Mouse (Mus musculus) left cerebral cortex, adult 11 months (tissue): Measurements from ENCODE around the gene Sall1.

Experiments used
- DNase-seq: peaks from one replicate; pipeline ENCODE4 v3.0.0; 2022; ENCODE audit warnings: low spot score

Gene Sall1

DNA sequence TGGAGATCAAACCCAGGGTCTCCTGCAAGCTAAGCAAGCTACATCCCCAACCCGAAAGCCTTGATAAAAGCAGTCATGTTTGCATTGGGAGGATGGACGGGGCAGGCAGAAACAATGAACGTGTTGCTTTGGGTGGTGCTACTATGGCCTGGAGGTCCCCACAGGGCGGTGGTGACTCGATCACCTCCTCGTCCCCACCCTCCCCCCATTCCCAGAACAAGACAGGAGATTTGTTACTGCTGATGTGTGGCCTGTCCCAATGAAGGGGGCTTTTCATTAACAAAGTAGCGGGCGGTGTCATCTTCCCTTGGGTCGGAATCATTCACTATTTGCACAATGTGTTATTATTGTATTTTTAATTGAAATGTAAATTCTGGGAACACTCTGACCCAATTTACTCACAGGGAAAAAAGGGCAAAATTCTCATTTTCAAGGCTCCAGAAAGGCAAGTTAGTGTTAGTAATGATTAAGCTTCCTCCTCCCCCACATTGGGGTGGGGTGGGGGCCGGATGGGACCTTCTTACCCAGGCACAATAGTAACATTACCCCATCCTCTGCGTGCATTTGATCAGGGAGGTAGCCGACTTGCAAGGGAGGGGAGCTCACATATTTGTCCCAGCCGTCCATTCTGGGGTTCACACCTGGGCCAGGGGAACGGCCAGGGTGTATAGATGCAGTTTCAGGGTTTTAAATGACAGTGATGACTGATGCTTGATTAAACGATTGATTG lies 52.0 kb downstream of the Sall1 start:
- DNase-seq = no peak

GRCm38 (mm10) chr8:88991176-88991575 lies 52.8 kb downstream of the Sall1 start:
- no peak for DNase-seq

- no peak for DNase-seq
These were observed 55.0 kb downstream of the Sall1 start for GRCm38 (mm10) chr8:88989002-88989401.

DNA sequence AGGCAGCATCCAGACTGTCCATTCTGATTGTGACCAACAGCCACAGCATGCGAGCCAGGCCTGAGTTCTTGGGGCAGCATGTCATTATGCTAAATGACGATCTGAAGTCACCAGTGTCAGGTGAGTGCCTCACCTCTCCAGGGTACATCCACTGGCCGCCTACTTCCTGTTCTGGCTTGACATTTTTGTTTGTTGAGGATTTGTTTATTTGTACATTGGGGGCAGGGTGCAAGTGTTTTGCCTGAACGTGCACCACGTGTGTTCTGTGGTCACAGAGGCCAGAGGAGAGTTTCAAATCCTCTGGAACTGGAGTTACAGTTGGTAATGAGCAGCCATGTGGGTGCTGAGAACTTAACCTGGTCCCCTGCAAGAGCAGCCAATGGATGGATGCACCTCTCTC lies 60.5 kb downstream of the Sall1 start:
- no peak for DNase-seq
